17 mouse cellular contexts compared by ENCODE assay signal in genomic region chr9:48666702-48667101, GRCm38 (mm10).
"Had no signal": no experiment of that assay in that cellular context is flagged by ENCODE, and none has a peak within 500 bp of the region (broad histone marks: within the 10 kb centered on the region; RNA-seq: fewer than 3 reads in every experiment).

No protein-coding gene starts in this region.

- H3K4me1 ChIP-seq: liver, embryonic 15.5 days had no signal

- DNase-seq: kidney, adult 18-20 months; kidney, adult 9 months; kidney, postnatal 25 days; liver; lung, adult 18-20 months; lung, postnatal 10 days; lung, postnatal 36 days; thymus, adult 18-20 months; thymus, postnatal 36 days had no signal

- H3K9ac ChIP-seq: limb, embryonic 13.5 days; liver, embryonic 12.5 days; liver, embryonic 15.5 days; lung, embryonic 15.5 days; midbrain, embryonic 13.5 days had no signal

- H3K27ac ChIP-seq: kidney, postnatal 0 days; limb, embryonic 10.5 days; limb, embryonic 13.5 days; liver, embryonic 12.5 days; liver, embryonic 15.5 days; lung, embryonic 15.5 days; midbrain, embryonic 13.5 days had no signal

- ATAC-seq: liver, embryonic 12.5 days; midbrain, embryonic 13.5 days; midbrain, embryonic 16.5 days had no signal

- H3K36me3 ChIP-seq: limb, embryonic 13.5 days; liver, embryonic 12.5 days; liver, embryonic 15.5 days; lung, embryonic 15.5 days; midbrain, embryonic 13.5 days had no signal

- H3K4me2 ChIP-seq: limb, embryonic 13.5 days; liver, embryonic 12.5 days; liver, embryonic 15.5 days; lung, embryonic 15.5 days; midbrain, embryonic 13.5 days had no signal

- H3K9me3 ChIP-seq: limb, embryonic 10.5 days; limb, embryonic 13.5 days; liver, embryonic 12.5 days; liver, embryonic 15.5 days; lung, embryonic 15.5 days; midbrain, embryonic 13.5 days had no signal

- H3K4me3 ChIP-seq: limb, embryonic 10.5 days; limb, embryonic 13.5 days; liver, embryonic 12.5 days; liver, embryonic 15.5 days; lung, embryonic 15.5 days; midbrain, embryonic 13.5 days had no signal
